Mouse (Mus musculus): ENCODE data around the gene Zfp960.
"Not testable (repeated sequence)": the region's sequence is repeated elsewhere in the genome, so short reads cannot be mapped to it uniquely, and the experiment has no call there.

The Zfp960 gene

GRCm38 (mm10) chr17:17063628-17064494 is at the start of gene Zfp960:
Gene Zfp960 (plus strand): TSS chr17:17064113.
- peak; percentile 84 to 92 for DNase-seq (ENCODE audit: low spot score in 2 of 2)

- not testable (repeated sequence) for DNase-seq (ENCODE audit: low spot score in 2 of 2)
Observed at GRCm38 (mm10) chr17:17018071-17018470, 45.8 kb upstream of the Zfp960 start.

- not testable (repeated sequence) for DNase-seq (ENCODE audit: low spot score in 2 of 2)
Observed at GRCm38 (mm10) chr17:17059566-17059965, 4.3 kb upstream of the Zfp960 start.

- DNase-seq (ENCODE audit: low spot score in 2 of 2), result not testable (repeated sequence)
Observed at GRCm38 (mm10) chr17:17120830-17121502, 57.1 kb downstream of the Zfp960 start, which contains the start of gene Zfp97. Gene Zfp97 (plus strand): TSS chr17:17121415.
